Mouse (Mus musculus): Measurements from ENCODE around the gene Cfap61. TPM values are rescaled to one million over a fixed set of nuclear protein-coding genes. Genes with fewer than 3 reads are reported as not detected.

Gene Cfap61
- polyA plus RNA-seq, 2 experiments: not detected

DNA sequence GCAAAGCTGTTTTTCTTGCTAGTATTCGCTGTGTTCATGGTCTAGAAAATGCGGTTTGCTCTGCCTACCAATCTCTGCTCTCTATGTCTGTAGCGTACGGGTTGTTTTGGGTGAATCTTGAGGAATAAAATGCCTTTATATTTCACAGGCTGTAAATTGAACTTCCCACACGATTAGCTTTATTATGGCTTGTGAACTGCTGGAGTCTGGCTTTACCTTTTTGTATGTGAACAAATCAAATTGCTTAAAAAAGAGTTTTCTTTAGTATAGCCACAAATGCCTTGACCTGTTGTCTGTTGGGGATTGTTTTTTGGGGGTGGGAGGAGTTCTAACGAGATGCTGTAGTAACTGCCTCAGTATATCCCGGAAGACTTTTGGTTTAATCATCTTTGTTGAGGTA is 289.6 kb downstream of the Cfap61 start:
- no peak overlapping the region for H3K9ac ChIP-seq (replicated peaks)
- peaks cover 89% of the 10 kb centered on the region for H3K27me3 ChIP-seq (ENCODE audit: control insufficient read depth, insufficient read depth, low read length)
- no peak overlapping the region for H3K27ac ChIP-seq
- ATAC-seq (ENCODE audit: insufficient read depth) (no peak), DNase-seq (ENCODE audit: low read depth in 3 of 3, low spot score in 3 of 3) (no peak)
- H3K4me3 ChIP-seq (ENCODE audit: insufficient read depth in 1 of 2, low read depth in 2 of 2, low read length in 2 of 2): no peak overlapping the region
- 14% methylated on average over 7 of the region's 7 CpGs for WGBS (ENCODE audit: insufficient replicate concordance)
- H3K9me3 ChIP-seq (ENCODE audit: control insufficient read depth, low read length): no peaks in the 10 kb centered on the region
- no peak overlapping the region for H3K4me2 ChIP-seq (ENCODE audit: low read depth)
- no peaks in the 10 kb centered on the region for H3K4me1 ChIP-seq (replicated peaks; ENCODE audit: control insufficient read depth in 2 of 2, insufficient read depth in 2 of 2, low read length in 1 of 2)
- H3K36me3 ChIP-seq (replicated peaks; ENCODE audit: control insufficient read depth, insufficient read depth, low read depth): no peaks in the 10 kb centered on the region
- TF ChIP-seq EP300 (IDR thresholded peaks at IDR 0.05; ENCODE audit: low read depth) (no peak), CTCF (IDR thresholded peaks at IDR 0.05; ENCODE audit: low read depth) (no peak)

DNA sequence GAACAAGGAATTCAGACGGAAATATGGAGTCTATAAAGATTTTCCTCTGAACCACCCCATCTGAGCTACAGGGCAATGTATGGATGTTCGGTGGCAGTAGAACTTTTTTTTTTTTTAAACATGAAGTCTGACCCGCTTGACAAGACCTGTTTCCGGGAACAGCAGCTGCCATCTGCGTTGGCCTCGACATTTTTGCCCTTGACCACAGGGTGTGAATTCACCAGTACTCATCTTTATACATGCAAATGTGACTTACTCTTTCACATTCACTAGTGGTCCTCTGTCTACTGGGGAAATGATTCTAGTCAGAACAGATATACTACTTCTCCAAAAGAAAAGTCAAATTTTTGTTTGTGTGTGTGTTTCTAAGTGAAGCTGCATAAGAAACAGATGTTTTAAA is 291.2 kb downstream of the Cfap61 start:
- no peaks in the 10 kb centered on the region for H3K36me3 ChIP-seq (replicated peaks; ENCODE audit: control insufficient read depth, insufficient read depth, low read depth)
- 13% methylated on average over 6 of the region's 6 CpGs for WGBS (ENCODE audit: insufficient replicate concordance)
- H3K9me3 ChIP-seq (ENCODE audit: control insufficient read depth, low read length): no peaks in the 10 kb centered on the region
- TF ChIP-seq CTCF (IDR thresholded peaks at IDR 0.05; ENCODE audit: low read depth): no peak
- no peak for TF ChIP-seq EP300 (IDR thresholded peaks at IDR 0.05; ENCODE audit: low read depth)
- H3K4me3 ChIP-seq (ENCODE audit: insufficient read depth in 1 of 2, low read depth in 2 of 2, low read length in 2 of 2): no peak overlapping the region
- ATAC-seq (ENCODE audit: insufficient read depth): no peak
- H3K27me3 ChIP-seq (ENCODE audit: control insufficient read depth, insufficient read depth, low read length): peaks cover 72% of the 10 kb centered on the region
- no peak for DNase-seq (ENCODE audit: low read depth in 3 of 3, low spot score in 3 of 3)
- no peak overlapping the region for H3K4me2 ChIP-seq (ENCODE audit: low read depth)
- H3K27ac ChIP-seq: no peak overlapping the region
- H3K4me1 ChIP-seq (replicated peaks; ENCODE audit: control insufficient read depth in 2 of 2, insufficient read depth in 2 of 2, low read length in 1 of 2): no peaks in the 10 kb centered on the region
- no peak overlapping the region for H3K9ac ChIP-seq (replicated peaks)

DNA sequence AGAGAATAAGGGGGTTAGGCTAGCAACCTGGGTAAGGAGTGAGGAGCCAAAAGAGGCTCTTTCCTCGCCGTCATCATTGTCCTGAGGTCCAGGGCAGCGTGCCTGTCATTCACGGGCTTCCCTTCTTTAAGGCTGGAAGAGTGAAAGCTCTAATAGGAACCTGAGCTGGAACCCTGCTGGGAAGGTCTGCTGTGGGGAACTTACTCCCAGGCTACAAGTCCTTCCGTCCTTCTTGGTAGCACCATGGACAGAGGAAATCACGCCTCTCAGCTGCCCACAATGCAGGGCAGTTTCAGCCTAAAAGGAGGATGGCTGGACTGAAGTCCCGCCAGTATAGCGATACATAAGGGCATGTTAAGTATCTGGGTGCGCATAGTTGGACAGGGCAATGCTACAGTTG is 291.9 kb downstream of the Cfap61 start:
- DNase-seq (ENCODE audit: low read depth in 3 of 3, low spot score in 3 of 3) (no peak), ATAC-seq (ENCODE audit: insufficient read depth) (no peak)
- Histone ChIP-seq H3K4me2 (ENCODE audit: low read depth) (no peak overlapping the region), H3K9ac (replicated peaks) (no peak overlapping the region), H3K27ac (no peak overlapping the region), H3K9me3 (ENCODE audit: control insufficient read depth, low read length) (no peaks in the 10 kb centered on the region), H3K27me3 (ENCODE audit: control insufficient read depth, insufficient read depth, low read length) (peaks cover 66% of the 10 kb centered on the region), H3K4me1 (replicated peaks; ENCODE audit: control insufficient read depth in 2 of 2, insufficient read depth in 2 of 2, low read length in 1 of 2) (no peaks in the 10 kb centered on the region), H3K36me3 (replicated peaks; ENCODE audit: control insufficient read depth, insufficient read depth, low read depth) (no peaks in the 10 kb centered on the region), H3K4me3 (ENCODE audit: insufficient read depth in 1 of 2, low read depth in 2 of 2, low read length in 2 of 2) (no peak overlapping the region)
- 6% methylated on average over 9 of the region's 9 CpGs for WGBS (ENCODE audit: insufficient replicate concordance)
- no peak for TF ChIP-seq EP300 (IDR thresholded peaks at IDR 0.05; ENCODE audit: low read depth)
- TF ChIP-seq CTCF (IDR thresholded peaks at IDR 0.05; ENCODE audit: low read depth): no peak

DNA sequence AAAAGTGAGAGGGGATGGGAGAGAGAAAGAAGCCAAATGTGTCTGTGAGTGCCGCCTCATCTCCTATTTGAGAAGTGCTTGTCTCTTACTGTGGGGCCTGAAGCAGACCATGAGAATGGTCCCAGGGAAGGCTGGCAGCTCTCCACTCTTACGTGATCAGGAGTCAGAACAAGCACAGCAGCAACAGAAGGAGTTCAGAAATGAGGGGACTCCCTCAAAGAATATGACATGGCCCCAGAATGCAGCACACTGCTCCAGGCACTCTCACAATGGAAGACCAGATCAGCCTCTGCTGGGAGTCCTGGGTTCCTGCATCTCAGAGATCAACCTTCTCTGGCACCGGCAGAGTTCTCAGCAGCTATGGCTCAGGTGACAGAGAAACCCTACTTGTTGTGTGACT is 293.1 kb downstream of the Cfap61 start:
- no peaks in the 10 kb centered on the region for H3K9me3 ChIP-seq (ENCODE audit: control insufficient read depth, low read length)
- DNase-seq (ENCODE audit: low read depth in 3 of 3, low spot score in 3 of 3) (no peak), ATAC-seq (ENCODE audit: insufficient read depth) (no peak)
- H3K27me3 ChIP-seq (ENCODE audit: control insufficient read depth, insufficient read depth, low read length): peaks cover 54% of the 10 kb centered on the region
- WGBS (ENCODE audit: insufficient replicate concordance): 50% methylated on average over 3 of the region's 3 CpGs
- H3K27ac ChIP-seq: no peak overlapping the region
- no peak overlapping the region for H3K4me3 ChIP-seq (ENCODE audit: insufficient read depth in 1 of 2, low read depth in 2 of 2, low read length in 2 of 2)
- no peak for TF ChIP-seq CTCF (IDR thresholded peaks at IDR 0.05; ENCODE audit: low read depth)
- TF ChIP-seq EP300 (IDR thresholded peaks at IDR 0.05; ENCODE audit: low read depth): no peak
- no peak overlapping the region for H3K9ac ChIP-seq (replicated peaks)
- H3K4me2 ChIP-seq (ENCODE audit: low read depth): no peak overlapping the region
- H3K36me3 ChIP-seq (replicated peaks; ENCODE audit: control insufficient read depth, insufficient read depth, low read depth): no peaks in the 10 kb centered on the region
- H3K4me1 ChIP-seq (replicated peaks; ENCODE audit: control insufficient read depth in 2 of 2, insufficient read depth in 2 of 2, low read length in 1 of 2): no peaks in the 10 kb centered on the region

DNA sequence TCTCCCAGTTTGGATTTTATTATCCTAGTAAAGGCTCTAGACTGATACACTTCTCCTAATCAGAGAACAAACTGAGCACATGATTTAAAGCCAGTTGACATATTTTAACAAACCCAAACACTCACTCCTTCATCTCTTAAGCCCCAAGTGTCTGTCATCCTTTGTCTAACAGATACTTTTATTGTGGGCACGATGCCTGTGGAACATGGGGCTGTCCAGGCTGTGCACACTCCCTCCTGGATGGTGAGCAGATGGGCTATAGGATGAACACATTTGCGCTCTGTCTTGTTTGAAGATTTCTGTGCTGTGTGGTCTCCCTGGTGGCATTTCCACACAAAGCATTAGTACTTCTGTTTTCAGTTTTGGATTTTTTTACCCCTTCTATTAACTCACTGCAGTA is 293.9 kb downstream of the Cfap61 start:
- H3K4me3 ChIP-seq (ENCODE audit: insufficient read depth in 1 of 2, low read depth in 2 of 2, low read length in 2 of 2): no peak overlapping the region
- H3K4me2 ChIP-seq (ENCODE audit: low read depth): no peak overlapping the region
- 48% methylated on average over 2 of the region's 2 CpGs for WGBS (ENCODE audit: insufficient replicate concordance)
- H3K4me1 ChIP-seq (replicated peaks; ENCODE audit: control insufficient read depth in 2 of 2, insufficient read depth in 2 of 2, low read length in 1 of 2): no peaks in the 10 kb centered on the region
- DNase-seq (ENCODE audit: low read depth in 3 of 3, low spot score in 3 of 3) (no peak), ATAC-seq (ENCODE audit: insufficient read depth) (no peak)
- H3K36me3 ChIP-seq (replicated peaks; ENCODE audit: control insufficient read depth, insufficient read depth, low read depth): no peaks in the 10 kb centered on the region
- TF ChIP-seq CTCF (IDR thresholded peaks at IDR 0.05; ENCODE audit: low read depth) (no peak), EP300 (IDR thresholded peaks at IDR 0.05; ENCODE audit: low read depth) (no peak)
- no peak overlapping the region for H3K9ac ChIP-seq (replicated peaks)
- H3K27me3 ChIP-seq (ENCODE audit: control insufficient read depth, insufficient read depth, low read length): peaks cover 46% of the 10 kb centered on the region
- H3K27ac ChIP-seq: no peak overlapping the region
- H3K9me3 ChIP-seq (ENCODE audit: control insufficient read depth, low read length): no peaks in the 10 kb centered on the region
